Mouse (Mus musculus) hindlimb bud, embryonic 11.5 days (tissue): ENCODE results near the gene Mtf2.
"Not testable (repeated sequence)": the region's sequence is repeated elsewhere in the genome, so short reads cannot be mapped to it uniquely, and the experiment has no call there.

Experiments
- DNase-seq: peaks from one replicate; pipeline ENCODE4 v3.0.0-alpha.2; 2012; ENCODE audit warnings: low read depth, low spot score; ENCODE audit errors: extremely low spot score

The Mtf2 gene

DNA sequence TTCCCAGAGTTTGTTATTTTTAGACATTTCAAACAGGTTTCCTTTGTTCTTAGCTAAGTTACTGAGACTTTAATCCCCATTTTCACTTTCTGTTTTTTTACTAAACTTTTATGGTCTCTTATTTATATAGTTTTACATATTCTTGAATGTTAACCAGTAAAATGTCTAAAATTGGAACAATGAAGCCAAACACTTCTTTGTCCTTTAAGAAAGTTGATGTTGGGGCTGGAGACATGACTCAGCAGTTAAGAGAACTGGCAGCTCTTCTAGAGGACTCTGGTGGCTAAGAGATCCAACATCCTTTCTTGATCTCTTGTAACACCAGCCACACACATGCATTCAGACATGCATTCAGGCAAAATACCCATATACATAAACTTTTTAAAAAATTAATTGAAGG lies 14.1 kb downstream of the Mtf2 start:
- DNase-seq: no peak

- no peak for DNase-seq
These were observed 16.9 kb downstream of the Mtf2 start for GRCm38 (mm10) chr5:108082380-108082779.

DNA sequence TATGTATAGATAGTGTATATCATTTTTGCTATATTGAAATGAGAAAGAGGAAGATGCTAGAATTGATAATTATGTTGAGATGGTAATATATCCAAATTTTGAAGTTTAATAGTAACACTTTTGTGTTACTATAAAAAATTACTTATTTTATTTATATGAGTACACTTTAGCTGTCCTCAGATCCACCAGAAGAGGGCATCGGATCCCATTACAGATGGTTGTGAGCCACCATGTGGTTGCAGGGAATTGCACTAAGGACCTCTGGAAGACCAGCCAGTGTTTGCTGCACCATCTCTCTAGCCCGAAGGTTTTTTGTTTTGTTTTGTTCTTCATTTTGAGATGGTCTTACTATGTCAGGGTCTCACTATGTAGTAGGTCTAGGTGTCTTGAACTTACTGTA lies 20.0 kb downstream of the Mtf2 start:
- no peak for DNase-seq

- not testable (repeated sequence) for DNase-seq
These were observed 27.3 kb downstream of the Mtf2 start for GRCm38 (mm10) chr5:108092731-108093130.

DNA sequence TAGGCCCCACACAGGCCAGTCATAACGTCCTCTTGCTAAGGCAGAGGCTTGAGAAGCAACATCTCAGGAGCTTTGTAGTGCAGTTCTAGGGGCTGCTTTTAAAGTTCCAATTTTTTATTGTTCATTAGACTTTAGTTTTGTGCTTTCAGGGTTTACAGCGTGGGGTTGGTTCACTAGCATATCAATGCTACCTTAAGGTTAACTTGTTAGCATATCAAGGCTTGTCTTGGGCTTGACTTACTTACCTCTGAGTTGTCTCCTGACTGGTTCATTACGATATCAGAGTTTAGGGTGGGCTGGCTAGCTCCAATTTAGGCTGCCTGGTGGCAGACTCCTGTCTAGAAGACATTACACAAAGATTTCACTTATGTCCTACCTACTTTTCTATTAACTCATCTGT lies 32.2 kb downstream of the Mtf2 start:
- DNase-seq: no peak

DNA sequence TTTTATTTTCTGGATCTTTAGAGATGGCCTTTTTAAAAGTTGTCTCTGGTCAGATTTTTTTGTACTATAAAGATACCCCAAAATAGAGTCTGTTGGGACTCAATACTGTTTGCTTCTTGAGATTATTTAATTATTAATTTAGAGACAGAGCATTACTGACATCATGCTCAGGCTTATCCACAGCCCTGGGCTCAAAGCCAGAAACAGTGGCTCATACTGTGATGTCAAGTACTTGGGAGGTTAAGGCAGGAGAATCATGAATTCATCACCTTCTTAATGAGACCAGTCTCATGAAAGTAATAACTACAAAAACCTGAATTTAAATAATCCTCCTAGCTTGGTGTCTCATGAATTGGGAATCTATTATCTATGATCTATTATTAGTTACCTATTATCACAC lies 34.7 kb downstream of the Mtf2 start:
- no peak for DNase-seq

- no peak for DNase-seq
These were observed 38.8 kb downstream of the Mtf2 start for GRCm38 (mm10) chr5:108104306-108104705.

- no peak for DNase-seq
These were observed 43.9 kb downstream of the Mtf2 start for GRCm38 (mm10) chr5:108109346-108109745.

DNA sequence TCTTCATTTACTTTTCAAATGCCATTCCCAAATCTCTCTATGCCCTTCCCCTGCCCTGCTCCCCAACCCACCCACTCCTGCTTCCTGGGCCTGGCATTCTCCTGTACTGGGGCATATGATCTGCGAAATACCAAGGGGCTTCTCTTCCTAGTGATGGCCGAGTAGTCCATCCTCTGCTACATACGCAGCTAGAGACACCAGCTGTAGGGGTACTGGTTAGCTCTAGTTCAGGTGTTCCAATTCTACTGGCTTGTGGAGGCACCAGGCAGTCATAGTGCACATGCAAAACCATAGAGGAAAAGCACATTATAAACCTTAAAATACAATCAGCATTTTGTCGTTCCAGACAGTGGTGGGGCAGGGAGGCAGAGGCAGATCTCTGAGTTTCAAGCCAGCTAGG lies 52.2 kb downstream of the Mtf2 start:
- DNase-seq: no peak

- DNase-seq: no peak
These were observed 54.9 kb downstream of the Mtf2 start for GRCm38 (mm10) chr5:108120221-108120900.

- no peak for DNase-seq
These were observed 66.5 kb downstream of the Mtf2 start for GRCm38 (mm10) chr5:108131849-108132440.

GRCm38 (mm10) chr5:108132441-108133243 lies 67.2 kb downstream of the Mtf2 start, which contains the start of the genes Tmed5 and Ccdc18:
Gene Tmed5, minus strand, starts transcription at chr5:108132620.
Gene Ccdc18, plus strand, starts transcription at chr5:108132875.
- DNase-seq: peak; percentile 93

GRCm38 (mm10) chr5:108152592-108152991 lies 87.1 kb downstream of the Mtf2 start:
- no peak for DNase-seq
